Comparison of ENCODE assay signal across 8 mouse cellular contexts in genomic region chr1:151343571-151344282, GRCm38 (mm10). TPM values are rescaled to one million over a fixed set of nuclear protein-coding genes. Genes with fewer than 3 reads are reported as not detected.
DNase-seq lines count a peak whose midpoint lies in the region; ATAC-seq and TF ChIP-seq lines count a peak whose summit lies in the region.

No protein-coding gene starts in this region.

- ATAC-seq in hindbrain, embryonic 14.5 days (ENCODE audit: low FRiP score), result no peak
- ATAC-seq in liver, embryonic 12.5 days, result no peak
- no peak; the same call in 1 of the 2 replicates for ATAC-seq in neural tube, embryonic 12.5 days (ENCODE audit: low FRiP score, low read depth)
- no peak for ATAC-seq in erythroid progenitor cell, adult 5-6 weeks (replicated peaks; ENCODE audit: low FRiP score, poor library complexity, severe bottlenecking)

- peak; percentile 87 for DNase-seq in A20 (ENCODE audit: low read depth, low spot score)
- DNase-seq in MEL (ENCODE audit: low read depth, low spot score), result peak; percentile 77
- DNase-seq in embryo, embryonic 9.5 days (ENCODE audit: extremely low spot score), result peak; percentile 42
- DNase-seq in hindbrain, embryonic 14.5 days (ENCODE audit: low spot score), result no peak
- no peak for DNase-seq in right cerebral cortex, postnatal 36 days (ENCODE audit: low spot score in 2 of 2)

- peaks cover 6 to 17% of the 10 kb centered on the region in 2 experiments; a peak in 3 of 4 replicates for H3K4me1 ChIP-seq in MEL (ENCODE audit: control insufficient read depth in 1 of 2, insufficient read depth in 2 of 2, low read length in 2 of 2)
- H3K4me1 ChIP-seq in hindbrain, embryonic 14.5 days (replicated peaks; ENCODE audit: control insufficient read depth, insufficient read depth, low read length), result peaks cover 29% of the 10 kb centered on the region
- peaks cover 65% of the 10 kb centered on the region for H3K4me1 ChIP-seq in liver, embryonic 12.5 days
- H3K4me1 ChIP-seq in neural tube, embryonic 12.5 days, result peaks cover 37% of the 10 kb centered on the region

- no peak; a peak in 2 of 4 replicates for TF ChIP-seq EP300 in MEL (IDR thresholded peaks at IDR 0.05; ENCODE audit: low read depth in 1 of 2, low read length in 2 of 2)

- H3K27me3 ChIP-seq in MEL (ENCODE audit: control insufficient read depth in 1 of 2, insufficient read depth in 2 of 2, low read length in 2 of 2), result no peaks in the 10 kb centered on the region
- H3K27me3 ChIP-seq in hindbrain, embryonic 14.5 days (ENCODE audit: control insufficient read depth, insufficient read depth, low read length), result no peaks in the 10 kb centered on the region
- no peaks in the 10 kb centered on the region for H3K27me3 ChIP-seq in liver, embryonic 12.5 days (replicated peaks)
- no peaks in the 10 kb centered on the region for H3K27me3 ChIP-seq in neural tube, embryonic 12.5 days (replicated peaks)

- TF ChIP-seq CTCF in MEL (IDR thresholded peaks at IDR 0.05 in 2 of 3, conservative IDR thresholded peaks at IDR 0.05 in 1 of 3; ENCODE audit: control insufficient read depth in 1 of 3, insufficient read depth in 1 of 3, low read depth in 2 of 3, low read length in 3 of 3, poor library complexity in 1 of 3, severe bottlenecking in 1 of 3), result peak in 2 of 3 experiments; percentile 6 to 13; a peak in 2 of 6 replicates

- peak overlapping the region; percentile 67 to 83 for H3K4me3 ChIP-seq in MEL (ENCODE audit: control insufficient read depth in 1 of 2, insufficient read depth in 1 of 2, low read depth in 2 of 2, low read length in 2 of 2)
- H3K4me3 ChIP-seq in hindbrain, embryonic 14.5 days (replicated peaks; ENCODE audit: low read length), result peak overlapping the region; percentile 96
- peak overlapping the region; percentile 89 for H3K4me3 ChIP-seq in liver, embryonic 12.5 days
- H3K4me3 ChIP-seq in neural tube, embryonic 12.5 days, result peak overlapping the region; percentile 94

- peak overlapping the region; percentile 80 for H3K9ac ChIP-seq in MEL (ENCODE audit: control insufficient read depth, low read depth, low read length, poor library complexity, severe bottlenecking)
- H3K9ac ChIP-seq in hindbrain, embryonic 14.5 days, result peak overlapping the region; percentile 55
- H3K9ac ChIP-seq in liver, embryonic 12.5 days, result peak overlapping the region; percentile 94
- peak overlapping the region; percentile 56 for H3K9ac ChIP-seq in neural tube, embryonic 12.5 days

- H3K36me3 ChIP-seq in MEL (ENCODE audit: control insufficient read depth in 1 of 2, insufficient read depth in 2 of 2, low read length in 2 of 2), result peaks cover 0 to 24% of the 10 kb centered on the region in 2 experiments; a peak in 2 of 4 replicates
- H3K36me3 ChIP-seq in hindbrain, embryonic 14.5 days (replicated peaks; ENCODE audit: control insufficient read depth, insufficient read depth), result no peaks in the 10 kb centered on the region
- H3K36me3 ChIP-seq in liver, embryonic 12.5 days, result no peaks in the 10 kb centered on the region; the same call in 1 of the 2 replicates
- H3K36me3 ChIP-seq in neural tube, embryonic 12.5 days, result no peaks in the 10 kb centered on the region

- H3K9me3 ChIP-seq in MEL (replicated peaks; ENCODE audit: insufficient read depth, low read length), result no peaks in the 10 kb centered on the region
- H3K9me3 ChIP-seq in hindbrain, embryonic 14.5 days (ENCODE audit: control insufficient read depth, low read length), result no peaks in the 10 kb centered on the region
- no peaks in the 10 kb centered on the region for H3K9me3 ChIP-seq in liver, embryonic 12.5 days (replicated peaks)
- H3K9me3 ChIP-seq in neural tube, embryonic 12.5 days, result no peaks in the 10 kb centered on the region

- H3K79me2 ChIP-seq in MEL (ENCODE audit: control insufficient read depth, insufficient read depth, low read length, poor library complexity), result peaks cover 40% of the 10 kb centered on the region

- H3K4me2 ChIP-seq in hindbrain, embryonic 14.5 days (replicated peaks), result peak overlapping the region; percentile 61
- H3K4me2 ChIP-seq in liver, embryonic 12.5 days, result peak overlapping the region; percentile 100
- peak overlapping the region; percentile 70 for H3K4me2 ChIP-seq in neural tube, embryonic 12.5 days (replicated peaks)

- no peak for TF ChIP-seq RAD21 in MEL (IDR thresholded peaks at IDR 0.05; ENCODE audit: low read depth, low read length)

- H3K27ac ChIP-seq in MEL (ENCODE audit: control insufficient read depth, low read depth, low read length), result peak overlapping the region; percentile 87
- H3K27ac ChIP-seq in hindbrain, embryonic 14.5 days, result peak overlapping the region; percentile 98
- peak overlapping the region; percentile 93 for H3K27ac ChIP-seq in liver, embryonic 12.5 days
- H3K27ac ChIP-seq in neural tube, embryonic 12.5 days, result no peak overlapping the region; the same call in 1 of the 2 replicates

- no peak; a peak in 1 of 4 replicates for TF ChIP-seq POLR2A in MEL (IDR thresholded peaks at IDR 0.05; ENCODE audit: control insufficient read depth in 1 of 2, insufficient read depth in 1 of 2, low read depth in 1 of 2, low read length in 2 of 2, poor library complexity in 1 of 2)

- 2% methylated on average over 17 of the region's 17 CpGs for WGBS in hindbrain, embryonic 14.5 days
- WGBS in liver, embryonic 12.5 days (ENCODE audit: insufficient replicate concordance), result under 1% methylated on average over 17 of the region's 17 CpGs
- 1% methylated on average over 17 of the region's 17 CpGs for WGBS in neural tube, embryonic 12.5 days

TF ChIP-seq in MEL, 35 proteins besides CTCF, POLR2A, EP300 and RAD21 (continues in another document):
- TF ChIP-seq USF1 (IDR thresholded peaks at IDR 0.05; ENCODE audit: low read depth, low read length) (no peak), MAX (IDR thresholded peaks at IDR 0.05; ENCODE audit: low read length) (peak; percentile 48; the same call in 1 of the 2 replicates), TCF12 (IDR thresholded peaks at IDR 0.05; ENCODE audit: low read depth, low read length) (peak; percentile 30; the same call in 1 of the 2 replicates), ZKSCAN1 (IDR thresholded peaks at IDR 0.05; ENCODE audit: low read depth, low read length) (no peak), TAL1 (IDR thresholded peaks at IDR 0.05; ENCODE audit: low read length) (no peak), KAT2A (conservative IDR thresholded peaks at IDR 0.05; ENCODE audit: low read depth, low read length) (no peak), RCOR1 (IDR thresholded peaks at IDR 0.05; ENCODE audit: low read depth, low read length) (peak; percentile 51; the same call in 1 of the 2 replicates), MEF2A (IDR thresholded peaks at IDR 0.05; ENCODE audit: extremely low read depth, insufficient replicate concordance, low read depth, low read length, poor library complexity, severe bottlenecking) (no peak), JUND (IDR thresholded peaks at IDR 0.05; ENCODE audit: low read depth, low read length) (no peak), BHLHE40 (IDR thresholded peaks at IDR 0.05; ENCODE audit: borderline replicate concordance, low read depth, low read length) (no peak), GATA1 (IDR thresholded peaks at IDR 0.05; ENCODE audit: low read depth, low read length) (no peak; the same call in 1 of the 2 replicates), CHD1 (IDR thresholded peaks at IDR 0.05; ENCODE audit: low read depth, low read length) (peak; percentile 80; the same call in 1 of the 2 replicates), MAFK (IDR thresholded peaks at IDR 0.05; ENCODE audit: borderline replicate concordance, low read depth, low read length) (no peak), POLR2AphosphoS5 (IDR thresholded peaks at IDR 0.05; ENCODE audit: borderline replicate concordance, low read depth, low read length) (no peak), HCFC1 (IDR thresholded peaks at IDR 0.05; ENCODE audit: low read depth, low read length) (peak; percentile 16; the same call in 1 of the 2 replicates), UBTF (IDR thresholded peaks at IDR 0.05; ENCODE audit: borderline replicate concordance, insufficient read depth, low read depth, low read length) (no peak), ELF1 (IDR thresholded peaks at IDR 0.05; ENCODE audit: low read depth, low read length) (0 out of 2 replicates have a peak, but pooled peaks have one; percentile 18), TBP (IDR thresholded peaks at IDR 0.05; ENCODE audit: low read depth, low read length) (no peak), MYC (IDR thresholded peaks at IDR 0.05; ENCODE audit: low read depth, low read length) (no peak), E2F4 (IDR thresholded peaks at IDR 0.05; ENCODE audit: borderline replicate concordance, low read depth, low read length) (0 out of 2 replicates have a peak, but pooled peaks have one; percentile 15), SIN3A (IDR thresholded peaks at IDR 0.05; ENCODE audit: low read length) (peak; percentile 36; the same call in 1 of the 2 replicates), SMC3 (IDR thresholded peaks at IDR 0.05; ENCODE audit: low read depth, low read length) (peak; percentile 27), MAZ (IDR thresholded peaks at IDR 0.05; ENCODE audit: low read depth, low read length) (no peak), MXI1 (IDR thresholded peaks at IDR 0.05; ENCODE audit: low read depth, low read length) (no peak; the same call in 1 of the 2 replicates), ZMIZ1 (IDR thresholded peaks at IDR 0.05; ENCODE audit: low read depth, low read length) (peak; percentile 50; the same call in 1 of the 2 replicates), ETS1 (IDR thresholded peaks at IDR 0.05; ENCODE audit: low read depth, low read length) (peak; percentile 13; the same call in 1 of the 2 replicates), USF2 (IDR thresholded peaks at IDR 0.05; ENCODE audit: borderline replicate concordance in 1 of 2, insufficient read depth in 1 of 2, low read depth in 1 of 2, low read length in 2 of 2) (no peak), NELFE (IDR thresholded peaks at IDR 0.05; ENCODE audit: low read depth, low read length) (no peak), MYB (IDR thresholded peaks at IDR 0.05; ENCODE audit: low read depth, low read length) (no peak), POLR2AphosphoS2 (IDR thresholded peaks at IDR 0.05; ENCODE audit: low read length) (no peak; the same call in 1 of the 2 replicates)

RNA-seq across cellular contexts. Expression of gene Ivns1abp, which starts 0.6 kb away (rescaled TPM):
- total RNA-seq in MEL (2012; rRNA removed), result 72.0 and 74.5 TPM in 2 replicates
- 100 to 1,000 TPM; 127 to 138 TPM for polyA plus RNA-seq in MEL (2012; ENCODE audit: insufficient read depth in 1 of 2, insufficient read length in 2 of 2, low read depth in 1 of 2, low replicate concordance in 2 of 2, missing spikeins in 1 of 2)
- polyA plus RNA-seq in hindbrain, embryonic 14.5 days (2014; fragmentation: Nextera tagmentation; extraction: Ambion mirVana), result 229 and 263 TPM in 2 replicates
- polyA plus RNA-seq in liver, embryonic 12.5 days (2016; fragmentation: Nextera tagmentation; extraction: Ambion mirVana), result 140 and 141 TPM in 2 replicates
- 332 and 344 TPM in 2 replicates for polyA plus RNA-seq in neural tube, embryonic 12.5 days (2016; fragmentation: Nextera tagmentation; extraction: Ambion mirVana)
- total RNA-seq in erythroid progenitor cell, adult 5-6 weeks (2015; ENCODE audit: low replicate concordance), result 54.1 and 68.8 TPM in 2 replicates
- total RNA-seq in erythroid progenitor cell, adult 5-6 weeks (2017; ENCODE audit: low replicate concordance), result 51.1 and 58.4 TPM in 2 replicates

Comparison
In these comparisons a context has a peak if more than half of its experiments do, and no peak if none do; other contexts are left out.
1. DNase-seq: peak in A20 (single experiment), MEL (single experiment) and embryo, embryonic 9.5 days (single experiment); none in hindbrain, embryonic 14.5 days (single experiment) and right cerebral cortex, postnatal 36 days (0 of 2).
2. Peak in every context shown above with its lines, with median percentiles within 50 percentile points of each other: H3K4me3 ChIP-seq, H3K9ac ChIP-seq and H3K4me2 ChIP-seq.